Mouse (Mus musculus) lung, postnatal 0 days (tissue): ENCODE results near the gene Scrn3.

Experiments
- CTCF ChIP-seq: IDR thresholded peaks from 2 replicates; pipeline ENCODE4 v1.5.1; 2016; ENCODE audit warnings: antibody characterized with exemption, mild to moderate bottlenecking
- EP300 ChIP-seq: IDR thresholded peaks from 2 replicates; pipeline ENCODE4 v1.6.1; 2016; ENCODE audit warnings: antibody characterized with exemption, mild to moderate bottlenecking, control low read depth

DNA sequence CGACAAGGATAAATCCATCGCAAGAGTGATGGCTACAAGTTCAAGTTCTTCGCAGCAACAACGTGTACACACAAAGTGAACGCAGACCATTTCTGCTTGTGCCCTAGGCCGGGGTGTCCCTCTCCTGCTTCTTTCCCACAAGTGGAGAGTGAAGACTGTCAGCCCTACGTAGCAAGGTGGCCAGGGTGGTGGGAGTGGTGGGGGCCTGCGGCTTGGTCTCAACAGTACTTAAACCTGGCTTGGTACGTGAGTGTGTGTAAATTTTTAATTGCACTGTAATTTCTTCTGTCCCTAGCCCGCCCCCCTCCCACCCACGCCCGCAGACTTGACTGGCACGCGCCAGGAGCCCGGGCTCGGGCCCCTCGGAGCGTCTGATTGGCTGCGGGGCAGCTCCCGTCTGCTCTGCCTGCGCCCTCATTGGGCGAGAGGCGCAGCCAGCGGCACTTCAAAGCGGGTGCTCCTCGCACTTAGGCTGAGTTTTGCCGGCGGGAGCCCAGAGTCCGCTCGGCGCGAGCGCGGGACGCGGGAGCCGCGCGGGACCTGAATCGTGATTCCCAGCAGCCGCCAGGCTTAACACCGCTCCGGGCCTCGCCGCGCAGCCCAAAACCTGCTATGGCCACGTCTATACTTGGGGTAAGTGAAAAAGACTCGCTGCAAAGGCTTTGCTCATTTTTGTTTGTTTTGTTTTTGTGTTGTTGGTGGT, 40.8 kb upstream of the Scrn3 start, which contains the start of gene Sp9:
- TF ChIP-seq EP300 (no peak), CTCF (no peak)
